Mouse (Mus musculus) urinary bladder, postnatal 4 days (tissue): ENCODE measurements around the gene Nup160.
A peak's percentile ranks its signal among the peaks of the same experiment; 100 is the strongest.

Experiments used
- DNase-seq, 2 experiments: peaks; one replicate each; pipeline ENCODE4 v3.0.0; 2021 to 2022; ENCODE audit warnings: low spot score in 2 of 2

Gene Nup160

GRCm38 (mm10) chr2:90745053-90745678, 68.2 kb downstream of the Nup160 start, which contains the start of gene Fnbp4:
Gene Fnbp4, plus strand, starts transcription at chr2:90745370.
- peak; percentile 94 to 97 for DNase-seq

GRCm38 (mm10) chr2:90745740-90746537, 68.9 kb downstream of the Nup160 start:
- no peak for DNase-seq

- DNase-seq = no peak
Observed at GRCm38 (mm10) chr2:90746538-90746865, 69.5 kb downstream of the Nup160 start.

- DNase-seq = no peak
Observed at GRCm38 (mm10) chr2:90747131-90747530, 70.1 kb downstream of the Nup160 start.

- no peak for DNase-seq
Observed at GRCm38 (mm10) chr2:90749676-90750459, 72.9 kb downstream of the Nup160 start.

- no peak for DNase-seq
Observed at GRCm38 (mm10) chr2:90753565-90753964, 76.5 kb downstream of the Nup160 start.

- DNase-seq = no peak
Observed at GRCm38 (mm10) chr2:90754188-90754587, 77.2 kb downstream of the Nup160 start.

GRCm38 (mm10) chr2:90765123-90765522, 88.1 kb downstream of the Nup160 start:
- no peak for DNase-seq

- DNase-seq = no peak
Observed at GRCm38 (mm10) chr2:90781323-90781722, 104.3 kb downstream of the Nup160 start.

- DNase-seq = no peak
Observed at GRCm38 (mm10) chr2:90781938-90782337, 104.9 kb downstream of the Nup160 start.

GRCm38 (mm10) chr2:90782458-90782857, 105.4 kb downstream of the Nup160 start, which contains the start of gene Agbl2:
Gene Agbl2, plus strand, starts transcription at chr2:90782727.
- DNase-seq = peak in 1 of 2 experiments; percentile 18

GRCm38 (mm10) chr2:90782901-90783486, 106.0 kb downstream of the Nup160 start:
- no peak for DNase-seq
